Mouse (Mus musculus): ENCODE results near the gene Ermn. TPM values are rescaled to one million over a fixed set of nuclear protein-coding genes. Genes with fewer than 3 reads are reported as not detected.
A peak's percentile ranks its signal among the peaks of the same experiment; 100 is the strongest.

Gene Ermn
- total RNA-seq (2014; fragmentation: Nextera tagmentation) = not detected in 2 replicates
- total RNA-seq (2017) = not detected in 2 replicates

- ATAC-seq (replicated peaks; ENCODE audit: poor library complexity, severe bottlenecking) = no peak
Measured at GRCm38 (mm10) chr2:58052821-58053581, at the start of gene Ermn. Gene Ermn (minus strand): TSS chr2:58052864.

- ATAC-seq (replicated peaks; ENCODE audit: poor library complexity, severe bottlenecking) = no peak
Measured at GRCm38 (mm10) chr2:58094818-58095217, 42.2 kb upstream of the Ermn start.

DNA sequence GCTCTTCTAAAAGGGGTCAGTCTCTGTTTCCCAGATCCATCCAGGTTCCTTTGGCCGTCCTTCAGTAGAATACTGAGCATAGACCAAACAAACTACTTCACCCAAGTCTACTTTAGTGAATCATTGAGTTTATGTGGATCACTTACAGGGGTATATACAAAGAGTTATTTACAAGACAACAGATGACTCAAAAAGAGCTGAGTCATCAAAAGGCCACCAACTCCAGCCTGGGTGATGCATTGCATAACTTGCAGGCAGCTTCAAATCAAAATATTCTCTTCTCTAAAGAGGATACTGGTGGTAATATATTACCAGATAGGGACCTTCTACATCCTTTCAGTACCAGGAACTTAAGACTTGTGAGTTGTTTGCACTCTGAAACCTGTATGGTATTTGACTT is 33.8 kb upstream of the Ermn start:
- ATAC-seq (replicated peaks; ENCODE audit: poor library complexity, severe bottlenecking) = no peak

GRCm38 (mm10) chr2:58079849-58080248 is 27.2 kb upstream of the Ermn start:
- no peak for ATAC-seq (replicated peaks; ENCODE audit: poor library complexity, severe bottlenecking)

- ATAC-seq (replicated peaks; ENCODE audit: poor library complexity, severe bottlenecking) = peak; percentile 99
Measured at GRCm38 (mm10) chr2:58055383-58055782, 2.7 kb upstream of the Ermn start.

GRCm38 (mm10) chr2:58041867-58042266 is 10.8 kb downstream of the Ermn start:
- ATAC-seq (replicated peaks; ENCODE audit: poor library complexity, severe bottlenecking) = peak; percentile 58; the same call in 1 of the 2 replicates

GRCm38 (mm10) chr2:58036926-58037325 is 15.7 kb downstream of the Ermn start:
- ATAC-seq (replicated peaks; ENCODE audit: poor library complexity, severe bottlenecking) = peak; percentile 60

- peak; percentile 75 for ATAC-seq (replicated peaks; ENCODE audit: poor library complexity, severe bottlenecking)
Measured at GRCm38 (mm10) chr2:58035635-58036034, 17.0 kb downstream of the Ermn start.

DNA sequence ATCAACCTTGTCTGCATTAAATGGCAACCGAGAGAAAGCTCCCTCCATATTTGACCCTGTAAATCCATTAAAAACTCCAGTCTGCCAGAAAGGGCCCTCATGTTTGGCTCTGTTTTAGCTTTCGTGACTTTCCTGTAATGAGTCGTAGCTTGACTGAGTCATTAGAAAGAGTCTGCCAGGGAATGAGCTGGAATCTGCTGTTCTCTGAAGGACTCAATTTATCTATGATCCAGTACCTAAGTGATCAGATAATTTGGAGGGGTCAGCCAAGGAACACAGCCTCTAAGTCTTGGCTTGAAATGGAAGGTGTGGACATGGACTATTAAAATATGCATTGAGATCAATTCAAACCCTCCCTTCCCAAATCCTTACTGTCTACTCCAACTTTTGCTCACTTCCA is 21.2 kb downstream of the Ermn start:
- no peak for ATAC-seq (replicated peaks; ENCODE audit: poor library complexity, severe bottlenecking)

- peak; percentile 79 for ATAC-seq (replicated peaks; ENCODE audit: poor library complexity, severe bottlenecking)
Measured at GRCm38 (mm10) chr2:58029404-58029803, 23.3 kb downstream of the Ermn start.

- ATAC-seq (replicated peaks; ENCODE audit: poor library complexity, severe bottlenecking) = no peak
Measured at GRCm38 (mm10) chr2:58026740-58027139, 25.9 kb downstream of the Ermn start.

GRCm38 (mm10) chr2:58023556-58023955 is 29.1 kb downstream of the Ermn start:
- no peak for ATAC-seq (replicated peaks; ENCODE audit: poor library complexity, severe bottlenecking)

- ATAC-seq (replicated peaks; ENCODE audit: poor library complexity, severe bottlenecking) = no peak
Measured at GRCm38 (mm10) chr2:58007081-58007480, 45.6 kb downstream of the Ermn start.

DNA sequence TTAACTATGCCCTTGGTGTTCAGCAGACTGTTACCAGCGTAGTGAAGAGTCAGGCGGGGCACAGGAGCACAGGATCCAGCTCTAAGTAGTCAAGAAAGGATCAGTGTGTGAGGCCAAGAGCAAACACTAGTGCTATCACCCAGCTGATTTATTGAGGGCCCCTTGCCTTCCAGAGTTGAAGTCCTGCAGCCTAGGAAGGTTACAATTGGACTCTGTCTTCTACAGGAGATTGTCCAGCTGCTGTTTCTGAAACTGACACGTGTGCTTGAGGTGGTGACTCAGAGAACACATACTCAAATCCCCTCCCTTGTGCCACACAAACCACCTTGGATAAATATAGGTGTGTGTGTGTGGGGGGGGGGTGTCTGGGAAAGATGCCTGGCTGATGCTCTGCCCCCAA is 51.2 kb downstream of the Ermn start:
- no peak for ATAC-seq (replicated peaks; ENCODE audit: poor library complexity, severe bottlenecking)

DNA sequence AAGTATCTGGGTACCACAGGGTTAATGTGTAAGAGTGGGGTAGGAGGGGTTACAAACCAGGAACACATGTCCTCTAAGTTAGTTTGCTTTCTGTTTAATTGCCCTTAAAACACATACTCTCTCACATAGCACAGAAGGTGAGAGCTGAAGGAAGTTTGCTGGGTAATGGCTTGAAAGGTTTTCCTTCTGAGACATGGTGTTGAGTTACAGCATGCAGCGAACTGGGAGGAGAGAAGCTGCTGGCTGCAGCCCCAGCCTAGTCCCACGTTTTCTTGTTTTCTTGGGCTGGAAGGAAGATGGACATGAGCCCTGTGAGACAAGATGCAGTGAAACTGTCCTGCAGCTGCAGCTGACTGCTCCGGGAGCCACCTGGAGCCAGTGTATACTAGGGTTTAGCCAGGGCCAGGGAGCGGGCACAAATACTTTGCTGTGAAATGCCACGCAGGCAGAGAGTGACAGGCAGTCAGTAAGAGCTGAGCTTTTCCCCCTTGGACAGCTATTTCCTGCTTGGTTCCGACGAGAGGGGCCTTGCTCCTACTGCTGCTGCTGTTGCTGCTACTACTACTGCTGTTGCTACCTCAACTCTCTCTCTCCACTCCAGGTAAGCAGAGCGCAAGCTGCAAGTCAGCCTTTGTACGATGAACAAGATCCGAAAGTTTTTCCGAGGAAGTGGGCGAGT is 54.8 kb downstream of the Ermn start, which contains the start of gene Galnt5:
Gene Galnt5, plus strand, starts transcription at position 133 of the 679 bp plus-strand sequence.
- ATAC-seq (replicated peaks; ENCODE audit: poor library complexity, severe bottlenecking) = peak; percentile 48

Other genes with a start within 250 kb of the Ermn start
- 0.24 and 0.38 TPM in 2 replicates for gene Galnt5, start 55.0 kb downstream of the Ermn start, total RNA-seq (2014; fragmentation: Nextera tagmentation)
- 0.72 and 1.9 TPM in 2 replicates for gene Galnt5, start 55.0 kb downstream of the Ermn start, total RNA-seq (2017)
- 7.4 and 15.5 TPM in 2 replicates for gene Cytip, start 142.7 kb upstream of the Ermn start, total RNA-seq (2014; fragmentation: Nextera tagmentation)
- 27.2 and 47.7 TPM in 2 replicates for gene Cytip, start 142.7 kb upstream of the Ermn start, total RNA-seq (2017)